Mouse (Mus musculus): ENCODE results near the gene Irak2.

DNA sequence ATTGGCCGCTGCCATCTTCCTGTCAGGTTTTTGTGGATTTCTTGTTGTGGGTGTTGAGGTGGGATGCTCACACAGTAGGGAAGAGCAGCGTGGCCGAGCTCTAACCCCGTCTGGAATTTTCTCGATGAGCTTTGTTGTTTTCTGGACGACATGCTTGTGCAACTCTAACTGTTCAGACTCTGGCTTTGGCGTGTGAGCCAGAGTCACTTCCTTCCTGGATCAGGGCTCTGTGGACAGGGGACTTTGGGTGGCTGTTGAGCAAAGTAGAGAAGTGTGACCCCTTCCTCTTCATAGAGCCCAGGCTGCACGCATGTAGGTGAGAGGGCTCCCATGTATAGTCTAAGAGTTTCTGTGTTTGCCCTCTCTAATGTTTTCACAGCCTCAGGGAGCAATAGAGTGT, 15.8 kb downstream of the Irak2 start:
- TF ChIP-seq CTCF (IDR thresholded peaks at IDR 0.05; ENCODE audit: control insufficient read depth, insufficient read depth, low read length), result no peak
- no peak for TF ChIP-seq POLR2A (IDR thresholded peaks at IDR 0.05; ENCODE audit: borderline replicate concordance, control insufficient read depth, low read depth, low read length)
